Mouse (Mus musculus) testis, adult 2 months (tissue): ENCODE measurements around the gene Ube2o.

ENCODE experiments used
- CTCF ChIP-seq: fragments of 200-500 bp; IDR thresholded peaks from 2 replicates; pipeline ENCODE4 v1.5.1; 2012; ENCODE audit warnings: low read depth, mild to moderate bottlenecking, inconsistent platforms, low read length, moderate library complexity; ENCODE audit not compliant: control insufficient read depth, insufficient read depth, insufficient replicate concordance
- POLR2A ChIP-seq: fragments of 200-500 bp; IDR thresholded peaks from 2 replicates; pipeline ENCODE4 v1.6.1; 2012; ENCODE audit warnings: low read depth, mild to moderate bottlenecking, inconsistent platforms, low read length, moderate library complexity; ENCODE audit not compliant: control insufficient read depth

- TF ChIP-seq POLR2A, result no peak
- TF ChIP-seq CTCF, result no peak
Measured at GRCm38 (mm10) chr11:116627072-116628020, 46.1 kb upstream of the Ube2o start.
